Mouse (Mus musculus) mouse embryonic stem cell (cell line): Measurements from ENCODE around the gene Cdca7.

ENCODE experiments used
- in situ Hi-C, 2 experiments: fragments of 300-500 bp; cut with MboI; formaldehyde crosslinking; loops; 1 replicate in 1 of 2; 3 replicates in 1 of 2; pipeline ENCODE4 v1.14.3; 2019 to 2020; ENCODE audit warnings: low sequenced_read_pairs in 2 of 2, low pct_unique_long_range_greater_than_20kb in 1 of 2, mixed read lengths in 1 of 2; ENCODE audit not compliant: unreplicated experiment in 1 of 2

Cdca7 gene

GRCm38 (mm10) chr2:72478176-72478575 is 2.2 kb downstream of the Cdca7 start:
- in situ Hi-C loops: no loop called here

GRCm38 (mm10) chr2:72478921-72479320 is 3.0 kb downstream of the Cdca7 start:
- in situ Hi-C loops: no loop called here

DNA sequence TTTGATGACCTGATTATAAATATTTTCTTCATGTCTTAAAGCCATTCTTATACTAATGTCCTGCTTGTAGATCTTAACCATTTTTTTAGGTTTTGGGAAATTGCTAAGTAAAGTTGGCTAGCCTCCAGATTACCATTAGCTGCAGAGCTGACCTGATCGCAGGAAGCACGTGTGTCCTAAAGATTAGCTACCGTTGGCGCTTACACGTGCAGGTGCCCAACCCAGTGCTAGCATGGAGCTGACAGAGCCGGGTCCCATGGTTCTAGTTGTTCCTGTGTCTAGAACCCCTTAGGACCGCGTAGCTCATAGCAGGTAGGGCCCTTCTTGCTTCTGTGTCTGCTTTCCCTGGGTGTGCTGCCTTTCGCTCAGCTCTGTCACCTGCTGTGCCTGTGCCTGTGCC is 3.9 kb downstream of the Cdca7 start:
- in situ Hi-C loops: no loop called here

DNA sequence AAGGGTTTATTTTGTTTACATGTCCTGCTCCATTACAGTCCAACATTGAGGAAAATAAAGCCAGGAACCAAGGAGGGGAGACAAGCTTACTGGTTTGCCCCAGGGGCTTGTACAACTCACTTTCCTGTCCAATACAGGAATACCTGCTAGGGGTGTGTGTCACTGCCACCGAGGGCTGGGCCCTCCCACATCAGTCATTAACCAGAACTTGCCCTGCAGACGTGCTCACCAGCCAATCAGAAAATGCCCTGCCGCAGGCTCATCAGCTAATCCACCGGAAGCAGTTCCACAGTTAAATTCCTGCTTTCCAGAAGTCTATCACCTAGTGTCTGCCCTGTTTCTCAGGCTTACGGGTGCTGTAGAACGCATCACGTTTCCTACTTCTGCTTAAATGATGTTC is 15.7 kb downstream of the Cdca7 start:
- in situ Hi-C loops: no loop called here

GRCm38 (mm10) chr2:72493039-72493438 is 17.1 kb downstream of the Cdca7 start:
- in situ Hi-C loops: no loop called here

GRCm38 (mm10) chr2:72499074-72499721 is 23.2 kb downstream of the Cdca7 start:
- in situ Hi-C loops: no loop called here

GRCm38 (mm10) chr2:72499782-72500411 is 23.9 kb downstream of the Cdca7 start:
- in situ Hi-C loops: loop anchor here in 1 of 2 experiments (25.0 kb wide), 1 partner anchor 562 kb away; no protein-coding TSS in a partner anchor

DNA sequence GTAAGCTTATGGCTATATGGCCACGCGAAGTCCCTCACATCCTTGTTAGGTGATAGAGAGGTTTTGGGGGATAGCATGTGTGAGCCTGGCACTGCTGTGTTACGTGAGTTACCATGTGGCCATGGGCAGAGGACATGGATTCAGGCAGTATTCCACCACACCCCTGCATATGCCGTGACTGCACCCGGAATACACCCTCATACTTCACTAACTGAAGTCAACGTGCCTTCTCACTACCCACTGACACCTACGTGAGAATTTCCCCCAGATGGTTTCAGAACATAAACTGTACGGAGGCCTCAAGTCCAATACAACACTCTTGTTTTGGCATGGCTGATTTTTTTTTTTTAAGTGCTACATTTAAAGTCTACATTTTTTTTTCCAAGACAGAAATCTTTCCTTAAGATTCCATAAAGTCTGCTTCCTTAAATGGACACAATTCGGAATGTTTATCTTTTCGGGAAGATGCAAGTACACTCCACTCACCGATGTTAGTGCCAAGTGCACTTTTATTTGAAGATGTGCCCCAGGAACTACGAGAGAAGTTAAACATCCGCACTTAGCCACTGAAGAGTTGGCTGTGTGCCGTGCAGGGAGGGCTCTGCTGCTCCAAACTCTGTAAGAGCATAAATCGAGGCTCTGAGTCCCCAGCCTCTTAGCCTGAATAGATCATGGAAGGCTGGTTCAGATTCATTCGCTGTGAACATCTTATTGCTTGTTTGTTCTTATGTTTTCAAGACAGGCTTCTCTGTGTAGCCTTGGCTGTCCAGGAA is 26.3 kb downstream of the Cdca7 start:
- in situ Hi-C loops: loop anchor here in 1 of 2 experiments (25.0 kb wide), 1 partner anchor 560 kb away; no protein-coding TSS in a partner anchor

DNA sequence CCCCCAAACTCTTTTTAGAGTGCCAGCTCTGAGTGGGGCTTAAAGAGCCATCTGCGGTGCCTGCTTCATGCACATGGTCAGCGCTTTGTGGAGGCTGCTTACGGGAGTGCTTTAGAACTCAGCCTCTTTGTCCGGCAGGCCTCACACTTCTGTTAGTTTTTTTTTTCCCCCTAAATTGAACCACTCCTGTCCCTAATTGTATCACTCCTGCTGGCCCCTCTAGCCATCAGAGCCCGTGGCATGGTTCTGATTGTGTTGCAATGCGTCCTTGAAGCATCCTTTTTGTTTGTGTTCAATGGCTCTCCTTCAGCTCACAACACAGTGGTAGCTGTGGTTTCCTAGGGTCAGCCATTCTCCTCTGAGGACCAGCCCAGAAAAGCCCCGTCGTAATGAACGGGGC is 27.7 kb downstream of the Cdca7 start:
- in situ Hi-C loops: loop anchor here in 1 of 2 experiments (25.0 kb wide), 1 partner anchor 559 kb away; no protein-coding TSS in a partner anchor

DNA sequence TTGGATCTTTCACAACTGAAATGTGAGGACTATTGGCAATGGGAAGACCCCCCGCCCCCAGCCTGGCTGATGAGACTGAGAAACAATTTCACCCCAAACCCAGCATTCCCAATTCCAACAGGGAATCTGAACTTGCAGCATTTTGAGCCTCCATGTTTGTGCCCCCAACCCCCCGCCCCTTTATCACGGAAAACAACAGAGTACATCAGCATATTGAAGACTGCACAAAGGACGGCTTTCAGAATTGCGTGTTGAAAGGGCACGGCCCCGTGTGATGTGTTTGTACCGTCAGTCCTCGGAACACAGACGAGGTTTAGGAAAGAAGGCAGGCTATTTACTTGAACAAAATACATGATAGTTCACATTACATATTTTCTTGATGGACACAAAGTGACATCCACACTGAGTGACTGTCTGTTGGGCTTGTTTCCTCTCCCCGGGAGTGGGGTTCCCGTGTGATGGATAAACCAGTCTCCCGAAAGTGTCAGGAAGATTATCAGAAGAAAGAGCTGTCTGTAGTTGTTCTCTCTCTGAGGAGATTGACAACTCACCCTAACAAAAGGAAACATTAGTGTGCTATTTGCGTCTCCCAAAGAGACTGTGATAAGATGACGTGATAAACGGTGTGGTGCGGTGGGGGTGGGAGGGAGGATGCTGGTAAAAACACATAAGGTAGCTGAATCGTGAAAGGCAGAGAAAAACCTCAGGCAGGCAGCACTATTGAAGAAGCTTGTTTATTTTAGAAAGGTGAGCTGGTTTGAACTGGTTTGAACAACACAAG is 32.1 kb downstream of the Cdca7 start:
- in situ Hi-C loops: loop anchor here in 1 of 2 experiments (25.0 kb wide), 1 partner anchor 554 kb away; no protein-coding TSS in a partner anchor

DNA sequence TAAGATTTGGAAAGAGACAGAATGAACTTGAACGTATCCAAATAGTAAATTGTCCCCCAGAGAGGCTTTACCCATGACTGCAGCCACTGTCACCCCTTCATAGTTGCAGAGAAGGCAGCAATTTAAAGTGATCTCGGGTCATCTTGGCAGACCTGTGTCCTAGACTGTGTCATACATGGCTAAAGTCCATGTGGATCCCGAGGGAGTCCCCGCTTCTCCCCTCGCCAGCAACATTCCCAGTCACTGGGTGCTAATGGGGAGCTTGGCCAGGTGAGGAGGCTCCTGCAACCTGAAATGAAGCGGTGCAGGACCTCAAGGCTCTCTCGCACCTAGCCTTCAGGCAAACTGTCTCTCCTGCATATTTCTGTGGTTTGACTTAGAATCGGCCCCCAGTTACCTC is 32.9 kb downstream of the Cdca7 start:
- in situ Hi-C loops: loop anchor here in 1 of 2 experiments (25.0 kb wide), 1 partner anchor 553 kb away; no protein-coding TSS in a partner anchor

- in situ Hi-C loops: loop anchor here in 1 of 2 experiments (25.0 kb wide), 1 partner anchor 547 kb away; no protein-coding TSS in a partner anchor
These were observed 39.6 kb downstream of the Cdca7 start for GRCm38 (mm10) chr2:72515526-72515925.

DNA sequence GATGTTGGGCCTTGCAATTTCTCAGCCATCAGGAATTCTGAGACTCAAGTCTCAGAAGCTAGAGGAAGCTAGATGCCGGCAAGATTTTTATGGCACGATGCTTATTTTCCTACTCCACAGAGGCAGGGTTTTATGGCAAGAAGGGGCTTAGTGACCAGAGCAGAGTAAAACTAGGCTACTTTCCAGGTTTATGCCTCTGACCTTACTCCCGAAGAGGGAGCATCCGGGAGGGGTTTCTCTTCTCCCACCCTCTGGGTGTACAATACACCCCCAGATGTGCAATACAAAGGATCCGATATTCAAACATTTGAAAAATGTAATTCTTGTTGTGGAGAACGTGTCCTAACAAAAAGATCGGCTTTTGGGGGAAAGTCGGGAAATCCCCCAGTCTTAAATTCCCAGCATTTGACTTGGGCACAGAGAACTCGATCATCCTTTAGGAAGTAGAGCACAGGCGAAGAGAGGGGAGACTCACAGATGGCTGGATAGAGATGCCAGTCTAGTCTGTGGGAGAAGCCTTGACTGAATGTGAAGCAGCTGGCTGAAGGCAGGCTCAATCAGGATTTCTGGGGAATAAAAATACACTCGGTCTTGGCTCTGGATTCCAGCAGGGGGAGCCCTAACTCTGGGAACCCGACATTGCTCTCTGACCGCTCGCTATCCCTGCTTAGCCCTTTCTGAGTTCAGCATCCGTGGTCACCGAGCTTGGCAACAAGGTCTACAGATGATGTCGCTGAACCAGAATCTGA is 40.2 kb downstream of the Cdca7 start:
- in situ Hi-C loops: loop anchor here in 1 of 2 experiments (25.0 kb wide), 1 partner anchor 546 kb away; no protein-coding TSS in a partner anchor

GRCm38 (mm10) chr2:72516720-72517089 is 40.7 kb downstream of the Cdca7 start:
- in situ Hi-C loops: loop anchor here in 1 of 2 experiments (25.0 kb wide), 1 partner anchor 546 kb away; no protein-coding TSS in a partner anchor

DNA sequence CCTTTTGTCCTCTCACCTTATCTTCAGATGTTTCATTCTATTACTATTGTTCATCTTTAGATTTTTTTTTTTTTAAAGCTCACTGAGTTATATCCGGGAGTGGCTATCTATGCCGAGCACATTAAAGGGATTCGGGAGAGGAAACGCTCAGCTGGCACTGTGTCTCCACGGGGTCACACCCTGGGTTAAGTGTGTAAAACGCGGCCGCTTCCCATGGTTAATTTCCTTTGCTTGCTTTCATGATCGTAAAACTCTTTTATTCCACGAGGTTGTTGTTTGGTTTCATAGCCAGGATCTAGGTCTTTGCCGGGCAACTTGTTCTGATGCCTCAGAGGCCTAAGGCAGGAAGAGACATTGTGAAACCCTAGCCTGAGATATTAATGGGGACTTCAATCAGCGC is 48.1 kb downstream of the Cdca7 start:
- in situ Hi-C loops: loop anchor here in 1 of 2 experiments (25.0 kb wide), 1 partner anchor 538 kb away; no protein-coding TSS in a partner anchor

- in situ Hi-C loops: no loop called here
These were observed 49.6 kb downstream of the Cdca7 start for GRCm38 (mm10) chr2:72525556-72525955.

- in situ Hi-C loops: no loop called here
These were observed 53.0 kb downstream of the Cdca7 start for GRCm38 (mm10) chr2:72529026-72529357.
